Mouse (Mus musculus) ES-Bruce4 (cell line): ENCODE measurements at regions not wholly inside any gene's neighbourhood (a gene's known extent, or its start where the extent isn't known, plus 50 kb on each side); places are given as distances from the start of the nearest gene placed in this dataset.

Source experiments
- H3K27ac ChIP-seq: 2 replicates; pipeline ENCODE4 v1.5.1; 2012; ENCODE audit warnings: low read length, inconsistent platforms; ENCODE audit not compliant: insufficient read depth
- H3K27me3 ChIP-seq: 2 replicates; pipeline ENCODE4 v1.6.1; 2012; ENCODE audit warnings: mild to moderate bottlenecking, low read length, inconsistent platforms; ENCODE audit not compliant: control insufficient read depth, poor library complexity, insufficient read depth, severe bottlenecking
- H3K36me3 ChIP-seq: 2 replicates; pipeline ENCODE4 v1.6.1; 2012; ENCODE audit warnings: inconsistent platforms, mild to moderate bottlenecking, low read length, moderate library complexity; ENCODE audit not compliant: control insufficient read depth, poor library complexity, insufficient read depth, severe bottlenecking
- H3K4me1 ChIP-seq: one replicate; pipeline ENCODE4 v1.8.1; 2011; ENCODE audit warnings: low read length; ENCODE audit not compliant: control insufficient read depth, insufficient read depth
- H3K4me3 ChIP-seq: 2 replicates; pipeline ENCODE4 v1.5.1; 2011; ENCODE audit warnings: low read depth, mild to moderate bottlenecking, low read length
- H3K9ac ChIP-seq: 2 replicates; pipeline ENCODE4 v1.6.1; 2012; ENCODE audit warnings: low read depth, mild to moderate bottlenecking, inconsistent platforms; ENCODE audit not compliant: poor library complexity, severe bottlenecking
- H3K9me3 ChIP-seq: replicated peaks from 2 replicates; pipeline ENCODE4 v1.6.1; 2012; ENCODE audit warnings: mild to moderate bottlenecking, low read length, inconsistent platforms; ENCODE audit not compliant: control insufficient read depth, poor library complexity, insufficient read depth, severe bottlenecking
- CTCF ChIP-seq: IDR thresholded peaks from one replicate; pipeline ENCODE4 v1.8.1; 2011; ENCODE audit warnings: low read depth, low read length
- EP300 ChIP-seq: IDR thresholded peaks from 2 replicates; pipeline ENCODE4 v1.6.1; 2011; ENCODE audit warnings: low read depth, low read length; ENCODE audit not compliant: insufficient read depth
- POLR2A ChIP-seq: IDR thresholded peaks from one replicate; pipeline ENCODE4 v1.8.1; 2011; ENCODE audit warnings: low read length; ENCODE audit not compliant: insufficient read depth

GRCm38 (mm10) chr12:110023192-110024101 lies 255.4 kb upstream of the Dio3 start:
- no peak overlapping the region for H3K9ac ChIP-seq
- no peaks in the 10 kb centered on the region for H3K4me1 ChIP-seq
- H3K27ac ChIP-seq, result no peak overlapping the region

GRCm38 (mm10) chr12:110024295-110024694 lies 254.6 kb upstream of the Dio3 start:
- no peaks in the 10 kb centered on the region for H3K36me3 ChIP-seq
- no peaks in the 10 kb centered on the region for H3K4me1 ChIP-seq
- no peak for TF ChIP-seq EP300
- no peak for TF ChIP-seq POLR2A
- no peak for TF ChIP-seq CTCF
- no peaks in the 10 kb centered on the region for H3K9me3 ChIP-seq
- no peak overlapping the region for H3K9ac ChIP-seq
- no peak overlapping the region for H3K4me3 ChIP-seq
- no peak overlapping the region for H3K27ac ChIP-seq
- H3K27me3 ChIP-seq, result no peaks in the 10 kb centered on the region

More at GRCm38 (mm10) chr12:110023192-110024101, 255.4 kb upstream of the Dio3 start:
- H3K4me3 ChIP-seq, result no peak overlapping the region
- no peaks in the 10 kb centered on the region for H3K27me3 ChIP-seq
- no peaks in the 10 kb centered on the region for H3K36me3 ChIP-seq
- no peak for TF ChIP-seq CTCF
- no peaks in the 10 kb centered on the region for H3K9me3 ChIP-seq

- no peak overlapping the region for H3K27ac ChIP-seq
- H3K27me3 ChIP-seq, result no peaks in the 10 kb centered on the region
- H3K36me3 ChIP-seq, result no peaks in the 10 kb centered on the region
- H3K4me3 ChIP-seq, result no peak overlapping the region
- no peaks in the 10 kb centered on the region for H3K9me3 ChIP-seq
- H3K9ac ChIP-seq, result no peak overlapping the region
- TF ChIP-seq CTCF (no peak), EP300 (no peak), POLR2A (no peak)
- H3K4me1 ChIP-seq, result no peaks in the 10 kb centered on the region
Measured at GRCm38 (mm10) chr12:110025171-110025570, 253.7 kb upstream of the Dio3 start.

- Histone ChIP-seq H3K27ac (no peak overlapping the region), H3K4me1 (no peaks in the 10 kb centered on the region)
Measured at GRCm38 (mm10) chr12:110026033-110026750, 252.7 kb upstream of the Dio3 start.

GRCm38 (mm10) chr12:110027345-110027744 lies 251.5 kb upstream of the Dio3 start:
- Histone ChIP-seq H3K4me1 (no peaks in the 10 kb centered on the region), H3K9ac (no peak overlapping the region), H3K27me3 (no peaks in the 10 kb centered on the region), H3K4me3 (no peak overlapping the region), H3K27ac (no peak overlapping the region), H3K36me3 (no peaks in the 10 kb centered on the region), H3K9me3 (no peaks in the 10 kb centered on the region)
- TF ChIP-seq EP300, result no peak
- TF ChIP-seq POLR2A, result no peak
- TF ChIP-seq CTCF, result no peak

More at GRCm38 (mm10) chr12:110026033-110026750, 252.7 kb upstream of the Dio3 start:
- no peak overlapping the region for H3K9ac ChIP-seq
- TF ChIP-seq POLR2A, result no peak
- TF ChIP-seq CTCF, result no peak
- TF ChIP-seq EP300, result no peak
- no peaks in the 10 kb centered on the region for H3K36me3 ChIP-seq
- H3K9me3 ChIP-seq, result no peaks in the 10 kb centered on the region
- H3K4me3 ChIP-seq, result no peak overlapping the region
- H3K27me3 ChIP-seq, result no peaks in the 10 kb centered on the region

GRCm38 (mm10) chr12:110027976-110028375 lies 250.9 kb upstream of the Dio3 start:
- Histone ChIP-seq H3K36me3 (no peaks in the 10 kb centered on the region), H3K4me1 (no peaks in the 10 kb centered on the region), H3K27me3 (no peaks in the 10 kb centered on the region), H3K9ac (no peak overlapping the region), H3K4me3 (no peak overlapping the region), H3K9me3 (no peaks in the 10 kb centered on the region), H3K27ac (no peak overlapping the region)
- TF ChIP-seq CTCF (no peak), EP300 (no peak)
